Mouse (Mus musculus) MEL (cell line): Measurements from ENCODE around the gene Fam107b.

Experiments
- MAX ChIP-seq: IDR thresholded peaks from 2 replicates; pipeline ENCODE4 v1.6.1; 2011; ENCODE audit warnings: low read length, improper control_type of control experiment
- POLR2A ChIP-seq, 2 experiments: IDR thresholded peaks; 2 replicates each; pipeline ENCODE4 v1.6.1; 2011 to 2012; ENCODE audit warnings: low read length in 2 of 2, mild to moderate bottlenecking in 2 of 2, control low read depth in 1 of 2, improper control_type of control experiment in 1 of 2, low read depth in 1 of 2, moderate library complexity in 1 of 2; ENCODE audit not compliant: control insufficient read depth in 1 of 2, insufficient read depth in 1 of 2, poor library complexity in 1 of 2
- TAL1 ChIP-seq: IDR thresholded peaks from 2 replicates; pipeline ENCODE4 v1.6.1; 2012; ENCODE audit warnings: mild to moderate bottlenecking, inconsistent platforms, low read length, moderate library complexity, mixed read lengths
- ZKSCAN1 ChIP-seq: IDR thresholded peaks from 2 replicates; pipeline ENCODE4 v1.6.1; 2012; ENCODE audit warnings: low read depth, mild to moderate bottlenecking, inconsistent platforms, low read length, improper control_type of control experiment, moderate library complexity

DNA sequence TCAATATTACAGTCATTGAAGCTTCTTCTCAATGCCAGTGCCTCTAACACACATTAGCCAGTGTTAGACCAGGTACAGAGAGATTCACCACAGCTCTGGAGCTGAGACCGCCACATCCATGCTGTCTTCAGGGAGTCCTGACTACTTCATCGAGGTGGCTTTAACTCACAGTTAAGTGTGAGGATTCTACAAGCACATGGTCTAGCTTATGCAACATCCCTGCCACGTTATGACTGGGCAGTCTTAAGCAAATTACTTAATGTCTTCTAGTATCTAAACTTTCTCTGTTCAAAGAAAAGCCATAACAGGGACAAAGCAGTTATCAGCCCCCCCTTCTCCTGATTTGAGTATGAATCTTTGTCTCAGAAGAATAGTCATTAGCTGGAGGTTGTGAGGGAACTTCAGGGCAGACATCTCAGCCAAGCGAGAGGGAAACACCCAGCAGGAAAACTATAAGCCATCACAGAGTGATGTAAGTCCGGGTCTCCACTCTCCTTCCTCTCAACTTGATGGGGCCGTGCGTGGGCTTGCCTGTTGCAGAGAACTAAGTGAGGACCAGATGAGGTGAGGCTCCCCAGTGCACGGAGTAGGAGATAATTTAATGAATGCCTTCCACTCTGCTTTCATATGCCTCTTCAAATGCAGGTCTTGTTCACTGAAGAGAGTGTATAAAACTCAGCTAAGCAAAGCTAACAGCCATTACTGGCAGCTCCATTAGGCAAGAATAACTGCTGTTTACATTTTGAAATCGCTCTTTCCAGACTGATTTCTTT is 28.8 kb upstream of the Fam107b start:
- TF ChIP-seq TAL1: no peak
- no peak for TF ChIP-seq MAX
- TF ChIP-seq ZKSCAN1: no peak
- no peak for TF ChIP-seq POLR2A (IDR thresholded peaks at IDR 0.05; ENCODE audit: control insufficient read depth in 1 of 2, insufficient read depth in 1 of 2, low read depth in 1 of 2, low read length in 2 of 2, poor library complexity in 1 of 2)
